Mouse (Mus musculus): ENCODE data around the gene Ptdss2. TPM values are rescaled to one million over a fixed set of nuclear protein-coding genes. Genes with fewer than 3 reads are reported as not detected.

The Ptdss2 gene
- polyA plus RNA-seq, 1 experiment from 2014 or later = 97.6 TPM

GRCm38 (mm10) chr7:141096021-141096420, 26.2 kb upstream of the Ptdss2 start:
- ATAC-seq (ENCODE audit: low FRiP score, low read depth) = no peak
- Histone ChIP-seq H3K9me3 (no peaks in the 10 kb centered on the region), H3K4me3 (no peak overlapping the region), H3K27me3 (peaks cover 48% of the 10 kb centered on the region), H3K4me2 (no peak overlapping the region), H3K9ac (no peak overlapping the region), H3K4me1 (replicated peaks) (peaks cover 21% of the 10 kb centered on the region), H3K27ac (replicated peaks) (no peak overlapping the region), H3K36me3 (no peaks in the 10 kb centered on the region)
- 82% methylated on average over 6 of the region's 6 CpGs for WGBS

- Histone ChIP-seq H3K27ac (replicated peaks) (no peak overlapping the region), H3K27me3 (peaks cover 50% of the 10 kb centered on the region), H3K4me3 (no peak overlapping the region), H3K4me1 (replicated peaks) (peaks cover 21% of the 10 kb centered on the region), H3K4me2 (no peak overlapping the region), H3K36me3 (no peaks in the 10 kb centered on the region), H3K9ac (no peak overlapping the region), H3K9me3 (no peaks in the 10 kb centered on the region)
- WGBS = 51% methylated on average over 6 of the region's 6 CpGs
- ATAC-seq (ENCODE audit: low FRiP score, low read depth) = no peak
Measured at GRCm38 (mm10) chr7:141096649-141097056, 25.5 kb upstream of the Ptdss2 start.

- peaks cover 49% of the 10 kb centered on the region for H3K27me3 ChIP-seq
- ATAC-seq (ENCODE audit: low FRiP score, low read depth) = no peak
Measured at GRCm38 (mm10) chr7:141097177-141097576, 25.0 kb upstream of the Ptdss2 start.

GRCm38 (mm10) chr7:141099911-141100691, 22.1 kb upstream of the Ptdss2 start, which contains the start of gene Sigirr:
Sigirr (minus strand) TSS chr7:141100572.
- ATAC-seq (ENCODE audit: low FRiP score, low read depth) = 0 out of 2 replicates have a peak, but pooled peaks have one; percentile 42
- peaks cover 13% of the 10 kb centered on the region for H3K4me1 ChIP-seq (replicated peaks)
- peak within 1 kb of the TSS; percentile 87 for H3K4me2 ChIP-seq
- H3K27me3 ChIP-seq = peaks cover 42% of the 10 kb centered on the region
- H3K27ac ChIP-seq (replicated peaks) = no peak within 1 kb of the TSS
- peak within 1 kb of the TSS; percentile 43 for H3K9ac ChIP-seq
- no peaks in the 10 kb centered on the region for H3K36me3 ChIP-seq
- WGBS = 2% methylated on average over 56 of the region's 56 CpGs
- no peaks in the 10 kb centered on the region for H3K9me3 ChIP-seq
- peak within 1 kb of the TSS; percentile 48 for H3K4me3 ChIP-seq

More at GRCm38 (mm10) chr7:141097177-141097576, 25.0 kb upstream of the Ptdss2 start:
- Histone ChIP-seq H3K27ac (replicated peaks) (no peak overlapping the region), H3K4me2 (no peak overlapping the region), H3K9me3 (no peaks in the 10 kb centered on the region), H3K4me1 (replicated peaks) (peaks cover 19% of the 10 kb centered on the region), H3K9ac (no peak overlapping the region), H3K36me3 (no peaks in the 10 kb centered on the region), H3K4me3 (no peak overlapping the region)
- 84% methylated on average over 5 of the region's 5 CpGs for WGBS

- H3K27me3 ChIP-seq = peaks cover 38% of the 10 kb centered on the region
- no peak overlapping the region for H3K4me2 ChIP-seq
- H3K27ac ChIP-seq (replicated peaks) = no peak overlapping the region
- no peaks in the 10 kb centered on the region for H3K36me3 ChIP-seq
- ATAC-seq (ENCODE audit: low FRiP score, low read depth) = no peak
- no peak overlapping the region for H3K9ac ChIP-seq
- 80% methylated on average over 3 of the region's 3 CpGs for WGBS
- H3K9me3 ChIP-seq = no peaks in the 10 kb centered on the region
- H3K4me1 ChIP-seq (replicated peaks) = peaks cover 13% of the 10 kb centered on the region
- no peak overlapping the region for H3K4me3 ChIP-seq
Measured at GRCm38 (mm10) chr7:141103161-141103560, 19.0 kb upstream of the Ptdss2 start.

- ATAC-seq (ENCODE audit: low FRiP score, low read depth) = no peak
- WGBS = 92% methylated on average over 9 of the region's 9 CpGs
- H3K27ac ChIP-seq (replicated peaks) = no peak overlapping the region
Measured at GRCm38 (mm10) chr7:141115874-141116273, 6.3 kb upstream of the Ptdss2 start.

GRCm38 (mm10) chr7:141117636-141118035, 4.5 kb upstream of the Ptdss2 start, which contains the start of gene Ano9:
Ano9 (minus strand) TSS chr7:141117806.
- Histone ChIP-seq H3K36me3 (no peaks in the 10 kb centered on the region), H3K4me3 (no peak within 1 kb of the TSS), H3K4me1 (replicated peaks) (no peaks in the 10 kb centered on the region), H3K27ac (replicated peaks) (no peak within 1 kb of the TSS), H3K4me2 (0 out of 2 replicates have a peak within 1 kb of the TSS, but pooled peaks have one; percentile 11), H3K9me3 (no peaks in the 10 kb centered on the region), H3K9ac (no peak within 1 kb of the TSS), H3K27me3 (peaks cover 9% of the 10 kb centered on the region)
- ATAC-seq (ENCODE audit: low FRiP score, low read depth) = no peak
- WGBS = 11% methylated on average over 9 of the region's 9 CpGs

More at GRCm38 (mm10) chr7:141115874-141116273, 6.3 kb upstream of the Ptdss2 start:
- Histone ChIP-seq H3K4me3 (no peak overlapping the region), H3K4me2 (no peak overlapping the region), H3K9me3 (no peaks in the 10 kb centered on the region), H3K27me3 (peaks cover 9% of the 10 kb centered on the region), H3K4me1 (replicated peaks) (no peaks in the 10 kb centered on the region), H3K36me3 (no peaks in the 10 kb centered on the region), H3K9ac (no peak overlapping the region)

GRCm38 (mm10) chr7:141119487-141119886, 2.7 kb upstream of the Ptdss2 start:
- Histone ChIP-seq H3K27ac (replicated peaks) (no peak overlapping the region), H3K9ac (no peak overlapping the region), H3K4me1 (replicated peaks) (peaks cover 6% of the 10 kb centered on the region; the same call in 1 of the 2 replicates), H3K4me2 (no peak overlapping the region), H3K9me3 (no peaks in the 10 kb centered on the region), H3K4me3 (no peak overlapping the region), H3K36me3 (no peaks in the 10 kb centered on the region), H3K27me3 (peaks cover 9% of the 10 kb centered on the region)
- no peak for ATAC-seq (ENCODE audit: low FRiP score, low read depth)
- 74% methylated on average over 3 of the region's 3 CpGs for WGBS

- H3K27me3 ChIP-seq = peaks cover 9% of the 10 kb centered on the region
- H3K36me3 ChIP-seq = no peaks in the 10 kb centered on the region
- no peak overlapping the region for H3K9ac ChIP-seq
- no peak overlapping the region for H3K4me3 ChIP-seq
- no peak for ATAC-seq (ENCODE audit: low FRiP score, low read depth)
- peaks cover 6% of the 10 kb centered on the region; the same call in 1 of the 2 replicates for H3K4me1 ChIP-seq (replicated peaks)
- 82% methylated on average over 3 of the region's 3 CpGs for WGBS
- no peak overlapping the region for H3K27ac ChIP-seq (replicated peaks)
- H3K4me2 ChIP-seq = no peak overlapping the region
- H3K9me3 ChIP-seq = no peaks in the 10 kb centered on the region
Measured at GRCm38 (mm10) chr7:141120605-141121004, 1.6 kb upstream of the Ptdss2 start.

- no peaks in the 10 kb centered on the region for H3K36me3 ChIP-seq
- 73% methylated on average over 5 of the region's 5 CpGs for WGBS
- no peak overlapping the region for H3K9ac ChIP-seq
- ATAC-seq (ENCODE audit: low FRiP score, low read depth) = no peak
- H3K27ac ChIP-seq (replicated peaks) = no peak overlapping the region
- peaks cover 6% of the 10 kb centered on the region; the same call in 1 of the 2 replicates for H3K4me1 ChIP-seq (replicated peaks)
- H3K9me3 ChIP-seq = no peaks in the 10 kb centered on the region
- no peak overlapping the region for H3K4me3 ChIP-seq
- no peak overlapping the region for H3K4me2 ChIP-seq
- peaks cover 9% of the 10 kb centered on the region for H3K27me3 ChIP-seq
Measured at GRCm38 (mm10) chr7:141121051-141121531, 1.1 kb upstream of the Ptdss2 start.

GRCm38 (mm10) chr7:141122689-141123516, 721 bp downstream of the Ptdss2 start:
- Histone ChIP-seq H3K36me3 (no peaks in the 10 kb centered on the region), H3K4me3 (peak overlapping the region; percentile 76), H3K4me1 (replicated peaks) (peaks cover 6% of the 10 kb centered on the region; the same call in 1 of the 2 replicates), H3K9me3 (no peaks in the 10 kb centered on the region), H3K27ac (replicated peaks) (peak overlapping the region; percentile 88), H3K9ac (peak overlapping the region; percentile 64), H3K27me3 (no peaks in the 10 kb centered on the region), H3K4me2 (peak overlapping the region; percentile 70)
- peak; percentile 98 for ATAC-seq (ENCODE audit: low FRiP score, low read depth)
- 2% methylated on average over 29 of the region's 29 CpGs for WGBS

- H3K27ac ChIP-seq (replicated peaks) = peak overlapping the region; percentile 88
- H3K36me3 ChIP-seq = no peaks in the 10 kb centered on the region
- peak overlapping the region; percentile 70 for H3K4me2 ChIP-seq
- no peaks in the 10 kb centered on the region for H3K9me3 ChIP-seq
- no peaks in the 10 kb centered on the region for H3K27me3 ChIP-seq
- peak overlapping the region; percentile 64 for H3K9ac ChIP-seq
- 1% methylated on average over 15 of the region's 15 CpGs for WGBS
- no peak for ATAC-seq (ENCODE audit: low FRiP score, low read depth)
- peaks cover 6% of the 10 kb centered on the region; the same call in 1 of the 2 replicates for H3K4me1 ChIP-seq (replicated peaks)
- H3K4me3 ChIP-seq = peak overlapping the region; percentile 76
Measured at GRCm38 (mm10) chr7:141123517-141123856, 1.3 kb downstream of the Ptdss2 start.

All from hindbrain, embryonic 15.5 days (tissue).